Mouse (Mus musculus) adrenal gland, postnatal 14 days (tissue): ENCODE results near the gene Ampd1. TPM values are rescaled to one million over a fixed set of nuclear protein-coding genes. Genes with fewer than 3 reads are reported as not detected.

Source experiments
- DNase-seq: peaks from one replicate; pipeline ENCODE4 v3.0.0; 2021; ENCODE audit warnings: mixed read lengths
- total RNA-seq: library from RNA; stranded (reverse); gene quantifications from 2 replicates; pipeline ENCODE4 v1.2.3, GENCODE M21; 2021

Ampd1 gene
- total RNA-seq, 1 experiment from 2014 or later: not detected

DNA sequence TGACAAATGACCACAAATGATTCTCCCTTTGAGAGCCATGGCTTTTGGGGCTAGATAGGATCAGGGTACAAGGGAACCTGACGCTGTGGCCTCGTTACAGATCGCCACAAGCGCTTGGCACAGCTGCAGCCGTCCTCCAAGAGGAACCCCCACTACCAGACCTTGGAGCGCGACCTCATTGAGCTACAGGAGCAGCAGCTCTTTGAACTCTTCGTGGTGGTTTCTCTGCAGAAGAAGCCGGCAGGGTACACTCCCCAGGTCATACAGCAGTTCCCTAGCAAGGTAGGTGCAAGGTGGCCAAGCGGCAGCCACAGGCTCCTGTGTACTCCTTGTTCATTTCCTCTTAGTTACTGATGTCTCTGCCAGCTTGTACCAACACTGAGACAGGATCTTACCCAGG is 75.1 kb downstream of the Ampd1 start:
- no peak for DNase-seq

Other genes starting within 250 kb of the Ampd1 start
- 0.11 TPM in 1 of 2 replicates, not detected in the other for gene Sycp1, start 137.9 kb upstream of the Ampd1 start, total RNA-seq
- gene Nr1h5, start 109.9 kb upstream of the Ampd1 start, total RNA-seq: 0.11 and 0.33 TPM in 2 replicates
- 67.6 and 81.5 TPM in 2 replicates for gene Sike1, start 78.3 kb upstream of the Ampd1 start, total RNA-seq
- gene Csde1, start 53.6 kb upstream of the Ampd1 start, total RNA-seq: 342 and 351 TPM in 2 replicates
- gene Nras, start 15.7 kb upstream of the Ampd1 start, total RNA-seq: 57.4 and 65.0 TPM in 2 replicates
- gene Dennd2c, start 28.6 kb downstream of the Ampd1 start, total RNA-seq: 2.0 and 3.0 TPM in 2 replicates
- 50.4 and 54.4 TPM in 2 replicates for gene Bcas2, start 97.6 kb downstream of the Ampd1 start, total RNA-seq
- 32.6 and 33.5 TPM in 2 replicates for gene Trim33, start 205.3 kb downstream of the Ampd1 start, total RNA-seq